Mouse (Mus musculus) hindbrain, embryonic 12.5 days (tissue): ENCODE measurements around the gene Cyp27a1. TPM values are rescaled to one million over a fixed set of nuclear protein-coding genes. Genes with fewer than 3 reads are reported as not detected.

ENCODE experiments used
- ATAC-seq: fragments of 200-750 bp; cut with Nextera tagmentation; 2 replicates; pipeline ENCODE4 v1.8.0; 2017; ENCODE audit warnings: moderate TSS enrichment; ENCODE audit not compliant: low FRiP score
- H3K27ac ChIP-seq: fragments of 300-500 bp; sonication (generic); 2 replicates; pipeline ENCODE4 v1.5.1; 2016; ENCODE audit warnings: mild to moderate bottlenecking
- H3K27me3 ChIP-seq: fragments of 300-500 bp; sonication (generic); 2 replicates; pipeline ENCODE4 v1.6.1; 2016; ENCODE audit warnings: mild to moderate bottlenecking
- H3K36me3 ChIP-seq: fragments of 300-500 bp; sonication (generic); 2 replicates; pipeline ENCODE4 v1.6.1; 2016; ENCODE audit warnings: mild to moderate bottlenecking
- H3K4me1 ChIP-seq: fragments of 300-500 bp; sonication (generic); 2 replicates; pipeline ENCODE4 v1.6.1; 2016
- H3K4me2 ChIP-seq: fragments of 300-500 bp; sonication (generic); replicated peaks from 2 replicates; pipeline ENCODE4 v1.6.1; 2016; ENCODE audit warnings: mild to moderate bottlenecking
- H3K4me3 ChIP-seq: fragments of 300-500 bp; sonication (generic); 2 replicates; pipeline ENCODE4 v1.5.1; 2016; ENCODE audit warnings: mild to moderate bottlenecking
- H3K9ac ChIP-seq: fragments of 300-500 bp; sonication (generic); 2 replicates; pipeline ENCODE4 v1.6.1; 2016; ENCODE audit warnings: mild to moderate bottlenecking, moderate library complexity
- H3K9me3 ChIP-seq: fragments of 300-500 bp; sonication (generic); replicated peaks from 2 replicates; pipeline ENCODE4 v1.6.1; 2016; ENCODE audit warnings: mild to moderate bottlenecking
- WGBS: fragments of 180-500 bp; shearing (Covaris S2); methylation state at CpG from one replicate; pipeline ENCODE4 v1.1.7; 2016; 5-methylcytosine and 5-hydroxymethylcytosine counted together
- polyA plus RNA-seq: library from polyadenylated mRNA; unstranded; fragments of >200 nt; fragmentation: Nextera tagmentation; extraction: Ambion mirVana; gene quantifications from 2 replicates; pipeline ENCODE4 v1.2.1, GENCODE M21; 2016

Gene Cyp27a1
- polyA plus RNA-seq, 1 experiment from 2014 or later = 3.2 TPM

DNA sequence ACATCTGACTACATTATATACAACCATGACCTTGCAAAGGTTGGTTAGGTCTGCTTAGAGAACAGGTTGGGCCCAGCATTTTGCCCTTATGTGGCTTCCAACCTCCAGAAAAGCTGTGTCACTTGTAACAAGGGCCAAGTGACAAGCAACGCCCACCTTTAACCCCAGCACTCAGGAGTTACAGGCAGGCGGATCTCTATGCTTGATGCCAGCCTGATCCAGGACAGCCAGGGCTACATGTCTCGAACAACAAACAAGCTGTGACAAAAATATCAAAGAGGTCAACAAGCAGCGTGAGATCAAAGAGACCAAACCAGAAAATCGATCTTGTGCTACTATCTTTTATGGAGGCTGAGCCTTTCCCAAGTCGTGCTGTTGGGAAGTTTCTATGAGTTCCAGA, 8.3 kb downstream of the Cyp27a1 start:
- no peak for ATAC-seq
- Histone ChIP-seq H3K4me2 (no peak overlapping the region), H3K36me3 (no peaks in the 10 kb centered on the region)

GRCm38 (mm10) chr1:74723748-74724147, 10.4 kb downstream of the Cyp27a1 start:
- Histone ChIP-seq H3K36me3 (no peaks in the 10 kb centered on the region), H3K4me2 (no peak overlapping the region), H3K9me3 (no peaks in the 10 kb centered on the region), H3K27me3 (no peaks in the 10 kb centered on the region), H3K4me1 (no peaks in the 10 kb centered on the region), H3K9ac (no peak overlapping the region), H3K4me3 (no peak overlapping the region), H3K27ac (no peak overlapping the region)
- 78% methylated on average over 2 of the region's 2 CpGs for WGBS
- no peak for ATAC-seq

More for the DNA sequence above, 8.3 kb downstream of the Cyp27a1 start:
- Histone ChIP-seq H3K4me3 (no peak overlapping the region), H3K27ac (no peak overlapping the region), H3K9ac (no peak overlapping the region), H3K9me3 (no peaks in the 10 kb centered on the region), H3K4me1 (no peaks in the 10 kb centered on the region), H3K27me3 (no peaks in the 10 kb centered on the region)
- 68% methylated on average over 6 of the region's 6 CpGs for WGBS

- WGBS = 85% methylated on average over 5 of the region's 5 CpGs
Measured at GRCm38 (mm10) chr1:74726114-74726513, 12.7 kb downstream of the Cyp27a1 start.

GRCm38 (mm10) chr1:74726674-74727073, 13.3 kb downstream of the Cyp27a1 start:
- no peak overlapping the region for H3K4me3 ChIP-seq

More at GRCm38 (mm10) chr1:74726114-74726513, 12.7 kb downstream of the Cyp27a1 start:
- Histone ChIP-seq H3K9me3 (no peaks in the 10 kb centered on the region), H3K4me1 (no peaks in the 10 kb centered on the region), H3K27ac (no peak overlapping the region), H3K4me2 (no peak overlapping the region), H3K36me3 (no peaks in the 10 kb centered on the region), H3K4me3 (no peak overlapping the region), H3K9ac (no peak overlapping the region), H3K27me3 (no peaks in the 10 kb centered on the region)
- no peak for ATAC-seq

DNA sequence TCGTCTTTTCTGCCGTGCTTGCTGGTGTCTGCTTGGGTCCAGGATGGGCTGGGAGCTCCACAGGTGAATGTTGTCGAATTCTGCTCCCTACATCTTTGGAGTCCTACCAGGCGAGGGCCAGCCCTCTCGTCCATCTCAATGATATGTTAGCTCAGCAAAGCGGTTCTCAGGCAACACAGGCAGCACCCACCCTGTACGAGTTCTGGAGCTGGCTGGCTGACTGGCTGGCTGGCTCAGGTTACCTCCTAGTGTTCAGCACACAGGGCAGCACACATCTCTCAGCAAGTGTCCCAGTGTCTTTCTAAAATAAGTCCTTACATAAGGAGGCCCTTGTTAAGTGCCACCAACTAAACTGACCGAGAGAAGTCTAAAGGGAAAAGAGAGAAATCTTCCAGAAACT, 15.1 kb downstream of the Cyp27a1 start:
- Histone ChIP-seq H3K4me1 (no peaks in the 10 kb centered on the region), H3K27me3 (no peaks in the 10 kb centered on the region), H3K27ac (no peak overlapping the region), H3K4me2 (no peak overlapping the region), H3K36me3 (no peaks in the 10 kb centered on the region), H3K9ac (no peak overlapping the region), H3K4me3 (no peak overlapping the region), H3K9me3 (no peaks in the 10 kb centered on the region)
- WGBS = 75% methylated on average over 8 of the region's 8 CpGs
- ATAC-seq = no peak

More at GRCm38 (mm10) chr1:74726674-74727073, 13.3 kb downstream of the Cyp27a1 start:
- 80% methylated on average over 5 of the region's 5 CpGs for WGBS
- H3K4me2 ChIP-seq = no peak overlapping the region
- no peaks in the 10 kb centered on the region for H3K27me3 ChIP-seq
- no peak overlapping the region for H3K9ac ChIP-seq
- H3K9me3 ChIP-seq = no peaks in the 10 kb centered on the region
- no peaks in the 10 kb centered on the region for H3K36me3 ChIP-seq
- H3K4me1 ChIP-seq = no peaks in the 10 kb centered on the region
- ATAC-seq = no peak
- H3K27ac ChIP-seq = no peak overlapping the region

- ATAC-seq = no peak
- Histone ChIP-seq H3K27me3 (0 out of 2 replicates have a peak, but pooled peaks cover 2% of the 10 kb centered on the region), H3K9ac (no peak overlapping the region), H3K4me3 (no peak overlapping the region), H3K4me2 (no peak overlapping the region), H3K4me1 (no peaks in the 10 kb centered on the region), H3K36me3 (no peaks in the 10 kb centered on the region), H3K27ac (no peak overlapping the region), H3K9me3 (no peaks in the 10 kb centered on the region)
- 94% methylated on average over 12 of the region's 12 CpGs for WGBS
Measured at GRCm38 (mm10) chr1:74736977-74737376, 23.6 kb downstream of the Cyp27a1 start.

- no peaks in the 10 kb centered on the region for H3K4me1 ChIP-seq
- H3K27me3 ChIP-seq = 0 out of 2 replicates have a peak, but pooled peaks cover 2% of the 10 kb centered on the region
- no peaks in the 10 kb centered on the region for H3K36me3 ChIP-seq
- no peak overlapping the region for H3K4me2 ChIP-seq
- WGBS = 85% methylated on average over 7 of the region's 7 CpGs
- H3K9me3 ChIP-seq = no peaks in the 10 kb centered on the region
- no peak overlapping the region for H3K27ac ChIP-seq
- no peak overlapping the region for H3K4me3 ChIP-seq
- H3K9ac ChIP-seq = no peak overlapping the region
- no peak for ATAC-seq
Measured at GRCm38 (mm10) chr1:74737500-74737899, 24.1 kb downstream of the Cyp27a1 start.

GRCm38 (mm10) chr1:74740846-74741245, 27.5 kb downstream of the Cyp27a1 start:
- Histone ChIP-seq H3K4me3 (no peak overlapping the region), H3K4me2 (no peak overlapping the region), H3K27ac (no peak overlapping the region), H3K9me3 (no peaks in the 10 kb centered on the region), H3K4me1 (no peaks in the 10 kb centered on the region), H3K27me3 (0 out of 2 replicates have a peak, but pooled peaks cover 2% of the 10 kb centered on the region), H3K36me3 (no peaks in the 10 kb centered on the region), H3K9ac (no peak overlapping the region)
- 77% methylated on average over 7 of the region's 7 CpGs for WGBS
- ATAC-seq = no peak

GRCm38 (mm10) chr1:74747335-74747734, 34.0 kb downstream of the Cyp27a1 start:
- Histone ChIP-seq H3K27ac (no peak overlapping the region), H3K27me3 (peaks cover 30% of the 10 kb centered on the region), H3K4me3 (no peak overlapping the region), H3K4me1 (peaks cover 2% of the 10 kb centered on the region), H3K36me3 (no peaks in the 10 kb centered on the region), H3K9me3 (no peaks in the 10 kb centered on the region), H3K9ac (no peak overlapping the region), H3K4me2 (no peak overlapping the region)
- WGBS = 75% methylated on average over 5 of the region's 5 CpGs
- ATAC-seq = no peak

DNA sequence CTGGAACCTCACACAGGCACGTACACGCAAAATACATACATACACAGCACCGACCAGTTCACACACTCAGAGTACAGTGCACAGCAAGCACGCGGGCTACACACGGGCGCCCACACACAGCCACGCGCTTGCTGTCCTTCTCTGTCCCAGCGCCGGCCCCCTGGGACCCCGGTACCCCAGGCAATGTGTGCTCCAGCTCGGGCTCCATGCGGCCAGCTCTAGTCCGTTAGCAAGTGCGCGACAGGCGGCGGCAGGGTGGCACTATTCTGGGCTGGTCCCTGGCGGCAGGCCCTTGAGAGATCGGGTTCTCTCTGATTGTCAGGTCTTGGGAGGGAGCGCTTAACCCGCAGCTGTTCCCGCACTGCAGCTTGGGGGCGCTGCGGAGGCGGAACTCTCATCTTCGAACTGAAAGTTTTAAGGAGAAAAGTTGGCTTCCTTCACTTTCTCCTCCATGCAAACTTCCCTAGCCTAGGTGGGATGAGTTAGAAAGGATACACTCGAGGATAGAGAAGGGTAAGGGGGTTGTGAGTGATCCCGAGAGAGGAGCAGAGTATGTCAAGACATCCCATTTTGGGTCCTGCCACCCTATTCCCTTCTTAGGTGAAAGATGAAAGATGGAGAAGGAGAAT, 35.4 kb downstream of the Cyp27a1 start, which contains the start of gene Prkag3:
TSS of gene Prkag3 (minus strand) at position 579 of the 629 bp plus-strand sequence.
- H3K9me3 ChIP-seq = no peaks in the 10 kb centered on the region
- H3K9ac ChIP-seq = no peak within 1 kb of the TSS
- H3K27ac ChIP-seq = no peak within 1 kb of the TSS
- no peaks in the 10 kb centered on the region for H3K36me3 ChIP-seq
- 10% methylated on average over 30 of the region's 30 CpGs for WGBS
- peak within 1 kb of the TSS; percentile 40 for H3K4me2 ChIP-seq
- peaks cover 30% of the 10 kb centered on the region for H3K27me3 ChIP-seq
- ATAC-seq = no peak
- peak within 1 kb of the TSS; percentile 17; the same call in 1 of the 2 replicates for H3K4me3 ChIP-seq
- H3K4me1 ChIP-seq = peaks cover 2% of the 10 kb centered on the region

GRCm38 (mm10) chr1:74749301-74749700, 35.9 kb downstream of the Cyp27a1 start:
- Histone ChIP-seq H3K9me3 (no peaks in the 10 kb centered on the region), H3K9ac (no peak overlapping the region), H3K4me3 (no peak overlapping the region), H3K27ac (no peak overlapping the region), H3K36me3 (no peaks in the 10 kb centered on the region), H3K4me2 (no peak overlapping the region), H3K4me1 (peaks cover 2% of the 10 kb centered on the region), H3K27me3 (peaks cover 30% of the 10 kb centered on the region)
- WGBS = 76% methylated on average over 7 of the region's 7 CpGs
- no peak for ATAC-seq

- no peak overlapping the region for H3K9ac ChIP-seq
- peaks cover 30% of the 10 kb centered on the region for H3K27me3 ChIP-seq
- H3K4me3 ChIP-seq = no peak overlapping the region
- no peak overlapping the region for H3K27ac ChIP-seq
- H3K36me3 ChIP-seq = no peaks in the 10 kb centered on the region
- H3K9me3 ChIP-seq = no peaks in the 10 kb centered on the region
- no peak for ATAC-seq
- peaks cover 2% of the 10 kb centered on the region for H3K4me1 ChIP-seq
- WGBS = 80% methylated on average over 4 of the region's 4 CpGs
- no peak overlapping the region for H3K4me2 ChIP-seq
Measured at GRCm38 (mm10) chr1:74750683-74751082, 37.3 kb downstream of the Cyp27a1 start.

DNA sequence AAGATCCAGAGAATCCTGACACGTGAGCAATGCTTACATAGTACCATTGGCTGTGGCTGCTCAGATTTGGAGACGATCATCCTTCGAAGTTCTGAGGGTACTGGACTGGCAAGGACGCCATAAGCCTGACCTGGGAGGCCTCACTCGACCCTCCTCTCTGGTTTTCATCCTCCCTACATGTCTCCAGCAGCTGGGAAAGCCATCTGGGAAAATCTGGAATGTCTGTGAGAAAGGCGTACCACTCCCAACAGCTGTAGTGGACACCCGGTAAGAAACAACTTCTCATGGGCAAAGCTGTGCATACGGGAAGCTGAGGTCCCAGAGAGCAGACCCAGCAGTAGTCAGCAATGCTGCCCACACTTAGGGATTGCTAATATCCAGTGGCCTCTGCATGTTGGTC, 38.8 kb downstream of the Cyp27a1 start:
- no peak overlapping the region for H3K4me2 ChIP-seq
- no peak overlapping the region for H3K27ac ChIP-seq
- WGBS = 84% methylated on average over 8 of the region's 8 CpGs
- H3K4me1 ChIP-seq = peaks cover 2% of the 10 kb centered on the region
- H3K4me3 ChIP-seq = no peak overlapping the region
- H3K27me3 ChIP-seq = peaks cover 26% of the 10 kb centered on the region
- no peaks in the 10 kb centered on the region for H3K36me3 ChIP-seq
- H3K9me3 ChIP-seq = no peaks in the 10 kb centered on the region
- no peak for ATAC-seq
- H3K9ac ChIP-seq = no peak overlapping the region
